Mouse (Mus musculus) ES-Bruce4 (cell line): Measurements from ENCODE around the gene Ccr1.

Experiments used
- CTCF ChIP-seq: IDR thresholded peaks from one replicate; pipeline ENCODE4 v1.8.1; 2011; ENCODE audit warnings: low read depth, low read length
- EP300 ChIP-seq: IDR thresholded peaks from 2 replicates; pipeline ENCODE4 v1.6.1; 2011; ENCODE audit warnings: low read depth, low read length; ENCODE audit not compliant: insufficient read depth
- POLR2A ChIP-seq: IDR thresholded peaks from one replicate; pipeline ENCODE4 v1.8.1; 2011; ENCODE audit warnings: low read length; ENCODE audit not compliant: insufficient read depth

- TF ChIP-seq EP300: no peak
- TF ChIP-seq POLR2A: no peak
- TF ChIP-seq CTCF: no peak
Measured at GRCm38 (mm10) chr9:124014985-124015652, 46.6 kb upstream of the Ccr1 start.
